8 mouse cellular contexts compared by ENCODE assay signal in genomic region chr7:19308454-19309277, GRCm38 (mm10). TPM values are rescaled to one million over a fixed set of nuclear protein-coding genes. Genes with fewer than 3 reads are reported as not detected.
A peak's percentile ranks its signal among the peaks of the same experiment; 100 is the strongest.
DNase-seq lines count a peak whose midpoint lies in the region; ATAC-seq lines count a peak whose summit lies in the region.

No protein-coding gene starts in this region.

- peak; percentile 95 for DNase-seq in T-cell, adult 2 months (ENCODE audit: low spot score)
- DNase-seq in cerebellum, postnatal 36 days, result peak; percentile 94 to 98
- peak; percentile 96 to 98 for DNase-seq in frontal cortex, postnatal 36 days (ENCODE audit: low spot score in 2 of 2)
- DNase-seq in layer of hippocampus, postnatal 36 days, result peak; percentile 96
- DNase-seq in lung, postnatal 25 days (ENCODE audit: low spot score), result peak; percentile 97
- DNase-seq in retina, embryonic 14.5 days (ENCODE audit: low spot score), result peak; percentile 94
- peak; percentile 94 to 96 for DNase-seq in thymus, postnatal 36 days

- H3K4me3 ChIP-seq in hindbrain, embryonic 15.5 days, result peak overlapping the region; percentile 57

- H3K9ac ChIP-seq in hindbrain, embryonic 15.5 days, result peak overlapping the region; percentile 63

- peaks cover 54% of the 10 kb centered on the region for H3K27me3 ChIP-seq in hindbrain, embryonic 15.5 days

- H3K4me1 ChIP-seq in hindbrain, embryonic 15.5 days (replicated peaks), result peaks cover 46% of the 10 kb centered on the region

- H3K36me3 ChIP-seq in hindbrain, embryonic 15.5 days, result no peaks in the 10 kb centered on the region

- WGBS in hindbrain, embryonic 15.5 days, result under 1% methylated on average over 57 of the region's 58 CpGs

- peak overlapping the region; percentile 100 for H3K4me2 ChIP-seq in hindbrain, embryonic 15.5 days

- ATAC-seq in hindbrain, embryonic 15.5 days (ENCODE audit: low FRiP score, low read depth), result peak; percentile 86

- peak overlapping the region; percentile 82 for H3K27ac ChIP-seq in hindbrain, embryonic 15.5 days (replicated peaks)

- H3K9me3 ChIP-seq in hindbrain, embryonic 15.5 days, result no peaks in the 10 kb centered on the region

RNA-seq across cellular contexts. Expression of gene Fosb, which starts 1.2 kb away (rescaled TPM):
- 0.08 and 0.14 TPM in 2 replicates for polyA plus RNA-seq in hindbrain, embryonic 15.5 days (2015; fragmentation: Nextera tagmentation; extraction: Ambion mirVana)
- 10 to 100 TPM; 12.6 to 18.8 TPM for total RNA-seq in layer of hippocampus, postnatal 36 days (2021)

RNA-seq across cellular contexts. Expression of gene Rtn2, which starts 26.2 kb away (rescaled TPM):
- polyA plus RNA-seq in hindbrain, embryonic 15.5 days (2015; fragmentation: Nextera tagmentation; extraction: Ambion mirVana), result 112 and 130 TPM in 2 replicates
- 10 to 100 TPM; 89.7 to 91.3 TPM for total RNA-seq in layer of hippocampus, postnatal 36 days (2021)

RNA-seq across cellular contexts. Expression of gene Ppm1n, which starts 28.8 kb away (rescaled TPM):
- polyA plus RNA-seq in hindbrain, embryonic 15.5 days (2015; fragmentation: Nextera tagmentation; extraction: Ambion mirVana), result 0.96 and 1.2 TPM in 2 replicates
- total RNA-seq in layer of hippocampus, postnatal 36 days (2021), result under 1 TPM; 0.20 to 0.33 TPM

RNA-seq across cellular contexts. Expression of gene Ercc1, which starts 35.9 kb away (rescaled TPM):
- polyA plus RNA-seq in hindbrain, embryonic 15.5 days (2015; fragmentation: Nextera tagmentation; extraction: Ambion mirVana), result 84.8 and 88.9 TPM in 2 replicates
- total RNA-seq in layer of hippocampus, postnatal 36 days (2021), result 10 to 100 TPM; 44.4 to 53.4 TPM

RNA-seq across cellular contexts. Expression of gene Vasp, which starts 37.0 kb away (rescaled TPM):
- 41.5 and 42.1 TPM in 2 replicates for polyA plus RNA-seq in hindbrain, embryonic 15.5 days (2015; fragmentation: Nextera tagmentation; extraction: Ambion mirVana)
- 10 to 100 TPM; 15.2 to 21.2 TPM for total RNA-seq in layer of hippocampus, postnatal 36 days (2021)

Comparison
In these comparisons a context has a peak if more than half of its experiments do, and no peak if none do; other contexts are left out.
1. Peak in every context shown above with its lines: DNase-seq, ATAC-seq, H3K4me3 ChIP-seq and H3K27ac ChIP-seq.